Mouse (Mus musculus) intestine, embryonic 16.5 days (tissue): ENCODE data around the gene Pold1. TPM values are rescaled to one million over a fixed set of nuclear protein-coding genes. Genes with fewer than 3 reads are reported as not detected.

Experiments
- ATAC-seq: fragments of 200-750 bp; cut with Nextera tagmentation; 2 replicates; pipeline ENCODE4 v1.8.0; 2017; ENCODE audit warnings: moderate TSS enrichment, moderate library complexity
- H3K27ac ChIP-seq: fragments of 300-500 bp; sonication (generic); 2 replicates; pipeline ENCODE4 v1.5.1; 2014; ENCODE audit warnings: mild to moderate bottlenecking, low read length
- H3K27me3 ChIP-seq: fragments of 300-500 bp; sonication (generic); replicated peaks from 2 replicates; pipeline ENCODE4 v1.6.1; 2014; ENCODE audit warnings: low read length, control low read depth, mixed read lengths; ENCODE audit not compliant: control insufficient read depth, insufficient read depth
- H3K36me3 ChIP-seq: fragments of 300-500 bp; sonication (generic); 2 replicates; pipeline ENCODE4 v1.6.1; 2014; ENCODE audit warnings: low read length, control low read depth; ENCODE audit not compliant: control insufficient read depth, insufficient read depth
- H3K4me1 ChIP-seq: fragments of 300-500 bp; sonication (generic); 2 replicates; pipeline ENCODE4 v1.6.1; 2014; ENCODE audit warnings: low read length, control low read depth, mixed read lengths; ENCODE audit not compliant: control insufficient read depth, insufficient read depth
- H3K4me2 ChIP-seq: fragments of 300-500 bp; sonication (generic); 2 replicates; pipeline ENCODE4 v1.6.1; 2014; ENCODE audit warnings: low read depth, low read length, control low read depth
- H3K4me3 ChIP-seq: fragments of 300-500 bp; sonication (generic); 2 replicates; pipeline ENCODE4 v1.5.1; 2014; ENCODE audit warnings: mild to moderate bottlenecking, low read length
- H3K9ac ChIP-seq: fragments of 300-500 bp; sonication (generic); 2 replicates; pipeline ENCODE4 v1.6.1; 2014; ENCODE audit warnings: low read depth, low read length
- H3K9me3 ChIP-seq: fragments of 300-500 bp; sonication (generic); 2 replicates; pipeline ENCODE4 v1.6.1; 2016; ENCODE audit warnings: low read length, control low read depth; ENCODE audit not compliant: control insufficient read depth
- WGBS: fragments of 180-500 bp; shearing (Covaris S2); extraction: QIAGEN DNeasy Blood & Tissue Kit; methylation state at CpG from one replicate; pipeline ENCODE4 v1.1.7; 2014; 5-methylcytosine and 5-hydroxymethylcytosine counted together
- polyA plus RNA-seq: library from polyadenylated mRNA; unstranded; fragments of >200 nt; fragmentation: Nextera tagmentation; extraction: Ambion mirVana; gene quantifications from 2 replicates; pipeline ENCODE4 v1.2.1, GENCODE M21; 2015

The Pold1 gene
- polyA plus RNA-seq, 1 experiment from 2014 or later: 76.4 TPM

DNA sequence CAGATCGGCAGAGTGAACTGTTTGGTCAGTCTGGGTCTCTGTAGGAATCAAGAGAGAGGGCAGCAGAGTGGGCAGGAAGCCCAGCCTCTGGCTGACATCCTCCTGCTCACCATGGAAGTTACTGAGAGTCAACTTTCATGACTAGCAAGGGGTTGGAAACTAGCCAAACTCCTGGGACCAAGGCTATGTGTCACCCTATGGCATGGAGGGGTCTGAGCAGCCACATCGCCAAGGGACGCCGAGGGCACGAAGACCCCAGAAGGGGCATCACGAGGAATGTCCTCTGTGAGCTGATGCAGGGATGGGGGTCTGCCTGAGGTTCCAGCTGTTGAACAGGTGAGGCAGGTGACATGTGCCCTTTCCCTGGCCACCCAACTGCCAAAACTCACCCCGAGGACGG, 60.1 kb downstream of the Pold1 start:
- ATAC-seq: no peak
- H3K27ac ChIP-seq: no peak overlapping the region
- WGBS: 90% methylated on average over 8 of the region's 8 CpGs

DNA sequence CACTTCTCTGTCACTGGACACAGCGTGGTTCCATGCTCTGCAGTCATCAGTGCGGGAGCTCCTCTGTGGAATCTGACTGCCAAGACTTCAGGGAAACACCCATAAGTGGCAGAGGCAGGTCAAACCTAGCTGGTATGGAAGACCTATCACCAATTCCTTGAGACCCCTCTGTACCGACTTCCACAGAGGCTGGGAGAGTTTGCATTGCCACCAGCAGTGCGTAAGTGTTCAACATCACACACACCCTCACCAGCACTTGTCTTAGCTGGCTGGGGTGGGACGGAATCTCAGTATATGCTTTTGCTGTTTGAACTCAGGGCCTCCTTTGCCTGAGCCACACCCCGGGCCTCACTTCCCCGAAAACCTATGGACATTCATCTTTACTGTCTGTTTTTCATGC, 60.7 kb downstream of the Pold1 start:
- H3K27ac ChIP-seq: no peak overlapping the region
- no peaks in the 10 kb centered on the region for H3K9me3 ChIP-seq
- ATAC-seq: no peak
- H3K4me2 ChIP-seq: no peak overlapping the region
- no peaks in the 10 kb centered on the region for H3K27me3 ChIP-seq
- WGBS: 84% methylated on average over 7 of the region's 7 CpGs
- no peak overlapping the region for H3K9ac ChIP-seq
- H3K36me3 ChIP-seq: peaks cover 12% of the 10 kb centered on the region
- H3K4me1 ChIP-seq: no peaks in the 10 kb centered on the region
- H3K4me3 ChIP-seq: no peak overlapping the region

More for the DNA sequence above, 60.1 kb downstream of the Pold1 start:
- Histone ChIP-seq H3K27me3 (no peaks in the 10 kb centered on the region), H3K9ac (no peak overlapping the region), H3K9me3 (no peaks in the 10 kb centered on the region), H3K36me3 (peaks cover 12% of the 10 kb centered on the region), H3K4me2 (no peak overlapping the region), H3K4me1 (no peaks in the 10 kb centered on the region), H3K4me3 (no peak overlapping the region)

DNA sequence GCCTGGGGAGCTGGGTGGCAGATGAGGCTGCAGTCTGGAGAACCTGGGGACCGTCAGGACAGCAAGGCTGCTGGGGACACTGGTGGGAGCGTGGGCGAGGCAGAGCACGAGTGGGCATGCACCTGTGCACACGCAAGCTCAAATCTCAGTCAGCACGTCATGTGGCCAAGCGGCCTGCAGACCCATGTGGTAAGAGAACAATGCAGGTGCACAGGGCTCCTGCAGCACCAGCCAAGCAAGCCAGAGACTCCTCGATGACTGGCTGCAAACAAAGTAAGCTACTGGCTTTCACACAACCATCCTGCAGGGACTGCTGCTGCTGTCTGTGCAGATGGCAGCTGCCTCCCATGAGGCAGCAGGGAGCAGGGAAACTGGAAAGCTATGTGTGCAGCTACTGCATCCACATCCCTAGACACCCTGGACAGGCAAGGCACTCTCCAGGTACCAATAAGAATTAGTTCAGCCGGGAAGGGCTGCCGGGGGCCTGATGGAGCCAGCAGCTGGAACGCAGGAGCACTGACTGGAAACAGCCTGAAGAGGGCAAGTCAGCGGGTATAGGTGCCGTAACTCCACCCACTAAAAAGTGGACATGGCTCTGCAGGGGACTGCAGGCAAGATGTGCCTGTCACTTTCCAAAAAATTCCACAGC, 61.6 kb downstream of the Pold1 start:
- no peak for ATAC-seq
- WGBS: 66% methylated on average over 13 of the region's 13 CpGs
- Histone ChIP-seq H3K9ac (no peak overlapping the region), H3K9me3 (no peaks in the 10 kb centered on the region), H3K36me3 (peaks cover 4% of the 10 kb centered on the region), H3K27ac (no peak overlapping the region), H3K27me3 (no peaks in the 10 kb centered on the region; the same call in 1 of the 2 replicates), H3K4me1 (no peaks in the 10 kb centered on the region), H3K4me2 (no peak overlapping the region), H3K4me3 (no peak overlapping the region)

DNA sequence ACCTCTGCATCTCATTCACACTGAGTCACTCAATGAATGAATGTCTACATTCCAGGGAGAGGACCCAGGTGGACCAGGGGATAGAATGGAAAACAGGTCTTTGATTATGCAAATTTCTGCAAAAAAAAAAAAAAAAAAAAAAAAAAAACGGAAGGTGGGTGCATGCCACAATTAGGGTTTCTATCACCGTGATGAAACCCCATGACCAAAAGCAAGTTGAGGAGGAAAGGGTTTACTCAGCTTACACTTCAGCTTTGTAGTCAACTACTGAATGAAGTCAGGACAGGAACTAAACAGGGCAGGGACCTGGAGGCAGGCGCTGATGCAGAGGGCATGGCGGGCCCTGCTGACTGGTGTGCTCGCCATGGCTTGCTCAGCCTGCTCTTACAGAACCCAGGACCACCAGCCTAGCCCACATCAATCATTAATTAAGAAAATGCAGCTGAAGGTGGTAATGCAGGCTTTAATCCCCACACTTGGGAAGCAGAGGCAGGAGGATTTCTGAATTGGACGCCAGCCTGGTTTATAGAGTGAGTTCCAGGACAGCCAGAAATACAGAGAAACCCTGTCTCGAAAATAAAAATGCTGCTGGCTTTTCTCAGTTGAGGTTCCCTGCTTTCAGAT, 63.0 kb downstream of the Pold1 start:
- 66% methylated on average over 7 of the region's 7 CpGs for WGBS
- Histone ChIP-seq H3K4me3 (no peak overlapping the region), H3K4me2 (no peak overlapping the region), H3K4me1 (no peaks in the 10 kb centered on the region), H3K27ac (no peak overlapping the region), H3K9ac (no peak overlapping the region), H3K9me3 (no peaks in the 10 kb centered on the region), H3K27me3 (no peaks in the 10 kb centered on the region; the same call in 1 of the 2 replicates), H3K36me3 (no peaks in the 10 kb centered on the region; the same call in 1 of the 2 replicates)
- no peak for ATAC-seq

DNA sequence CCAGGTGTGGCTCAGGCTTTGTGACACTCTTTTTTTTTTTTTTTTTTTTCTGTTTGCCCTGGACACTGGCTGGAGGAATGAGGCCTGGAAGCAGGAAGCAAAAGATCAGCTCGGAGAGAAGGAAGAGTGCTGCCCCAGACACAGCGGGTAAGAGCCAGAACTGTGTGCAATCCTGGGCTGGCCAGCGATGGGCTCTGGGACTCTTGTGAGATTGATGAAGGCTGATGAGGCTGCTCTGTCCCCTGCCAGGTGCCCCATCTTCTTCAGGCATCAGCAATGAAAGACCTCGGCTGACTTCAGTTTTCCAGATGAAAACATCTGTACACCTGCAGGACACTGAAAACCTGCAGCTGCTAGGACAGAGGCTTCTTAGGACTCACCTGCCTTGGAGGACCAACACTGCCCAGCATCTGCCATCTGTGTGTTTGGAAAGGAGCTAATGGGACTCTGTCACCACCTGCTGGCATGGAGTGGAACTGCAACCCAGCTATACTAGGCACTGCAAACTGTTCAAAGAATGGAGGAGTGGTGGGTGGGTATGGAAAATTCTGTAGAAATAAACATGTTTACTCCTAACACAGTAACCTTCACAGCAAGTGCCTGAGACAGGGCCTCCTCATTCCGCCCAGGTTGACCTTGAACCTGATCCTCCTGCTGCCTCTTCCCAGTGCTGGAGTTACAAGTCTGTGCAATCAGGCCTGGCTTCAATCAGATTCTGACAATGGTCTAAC, 63.6 kb downstream of the Pold1 start:
- Histone ChIP-seq H3K4me3 (no peak overlapping the region), H3K9ac (no peak overlapping the region), H3K9me3 (no peaks in the 10 kb centered on the region), H3K4me2 (no peak overlapping the region), H3K36me3 (no peaks in the 10 kb centered on the region; the same call in 1 of the 2 replicates), H3K27me3 (no peaks in the 10 kb centered on the region; the same call in 1 of the 2 replicates), H3K4me1 (no peaks in the 10 kb centered on the region), H3K27ac (no peak overlapping the region)
- WGBS: 32% methylated on average over 5 of the region's 5 CpGs
- peak; percentile 72 for ATAC-seq

DNA sequence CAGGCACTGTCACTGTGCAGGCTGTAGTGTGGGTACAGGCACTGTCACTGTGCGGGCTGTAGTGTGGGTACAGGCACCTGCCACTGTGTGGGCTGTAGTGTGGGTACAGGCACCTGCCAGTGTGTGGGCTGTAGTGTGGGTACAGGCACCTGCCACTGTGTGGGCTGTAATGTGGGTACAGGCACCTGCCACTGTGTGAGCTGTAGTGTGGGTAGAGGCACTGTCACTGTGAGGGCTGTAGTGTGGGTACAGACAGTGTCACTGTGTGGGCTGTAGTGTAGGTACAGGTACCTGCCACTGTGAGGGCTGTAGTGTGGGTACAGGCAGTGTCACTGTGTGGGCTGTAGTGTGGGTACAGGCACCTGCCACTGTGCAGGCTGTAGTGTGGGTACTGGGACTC, 64.5 kb downstream of the Pold1 start:
- Histone ChIP-seq H3K27me3 (peaks cover 3% of the 10 kb centered on the region; the same call in 1 of the 2 replicates), H3K4me1 (no peaks in the 10 kb centered on the region), H3K27ac (no peak overlapping the region), H3K4me3 (no peak overlapping the region), H3K9me3 (no peaks in the 10 kb centered on the region), H3K9ac (no peak overlapping the region), H3K36me3 (no peaks in the 10 kb centered on the region), H3K4me2 (no peak overlapping the region)
- WGBS: 100% methylated on average over 1 of the region's 1 CpGs
- no peak for ATAC-seq

DNA sequence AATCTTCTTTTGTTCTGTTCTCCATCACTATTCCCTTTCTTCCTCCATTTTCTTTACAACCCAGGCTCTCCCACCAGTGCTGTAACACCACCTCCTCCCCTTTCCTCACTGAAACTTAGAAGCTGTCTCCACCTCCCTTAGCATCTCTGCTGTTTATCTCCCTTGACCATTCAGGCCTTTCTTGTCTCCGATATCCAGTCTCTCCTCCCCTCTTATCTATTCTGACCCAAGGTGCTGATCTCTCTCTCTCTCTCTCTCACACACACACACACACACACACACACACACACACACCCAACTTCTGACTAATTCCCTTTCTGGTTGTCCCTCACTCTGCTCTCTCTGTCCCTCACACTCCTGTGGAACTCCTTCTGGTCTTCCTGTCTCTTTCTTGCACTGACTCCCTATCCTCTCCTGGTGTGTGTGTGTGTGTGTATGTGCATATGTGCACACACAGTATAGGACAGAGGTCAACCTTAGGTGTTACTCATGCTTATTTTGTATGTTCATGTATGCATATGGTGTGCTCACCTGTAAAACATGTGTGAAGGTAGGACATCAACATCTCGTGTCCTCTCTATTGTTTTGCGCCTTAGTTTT, 65.7 kb downstream of the Pold1 start:
- H3K4me2 ChIP-seq: no peak overlapping the region
- H3K4me3 ChIP-seq: no peak overlapping the region
- WGBS: 71% methylated on average over 3 of the region's 3 CpGs
- H3K9me3 ChIP-seq: no peaks in the 10 kb centered on the region
- H3K4me1 ChIP-seq: no peaks in the 10 kb centered on the region
- H3K9ac ChIP-seq: no peak overlapping the region
- no peak overlapping the region for H3K27ac ChIP-seq
- peaks cover 3% of the 10 kb centered on the region; the same call in 1 of the 2 replicates for H3K27me3 ChIP-seq
- H3K36me3 ChIP-seq: no peaks in the 10 kb centered on the region
- ATAC-seq: peak; percentile 56; the same call in 1 of the 2 replicates
